Mouse (Mus musculus) gastrocnemius, postnatal 10 days (tissue): Measurements from ENCODE around the gene Ddx17. TPM values are rescaled to one million over a fixed set of nuclear protein-coding genes. Genes with fewer than 3 reads are reported as not detected.

Experiments used
- DNase-seq: peaks from one replicate; pipeline ENCODE4 v3.0.0; 2021; ENCODE audit warnings: mixed read lengths
- long read RNA-seq, 2 experiments: library from polyadenylated mRNA; stranded (forward); transcript quantifications; one replicate each; pipeline ENCODE4 v2.0.0; 2021
- total RNA-seq, 2 experiments: library from RNA; stranded (reverse); gene quantifications; 2 replicates each; pipeline ENCODE4 v1.2.3; 2021

Gene Ddx17
- total RNA-seq = 100 to 1,000 TPM in 1 of 2 experiments, 10 to 100 TPM in 1; 94.8 to 163 TPM
- long read RNA-seq, experiment 1, full-length matches to known transcripts = 3 of 14 reads
- long read RNA-seq, experiment 1, partial matches to known transcripts = 3 of 14 reads
- long read RNA-seq, experiment 1, other reads (novel, unspliced or antisense) = 8 of 14 reads
- long read RNA-seq, experiment 2, full-length matches to known transcripts = 1 of 15 reads
- long read RNA-seq, experiment 2, partial matches to known transcripts = 2 of 15 reads
- long read RNA-seq, experiment 2, other reads (novel, unspliced or antisense) = 12 of 15 reads

DNA sequence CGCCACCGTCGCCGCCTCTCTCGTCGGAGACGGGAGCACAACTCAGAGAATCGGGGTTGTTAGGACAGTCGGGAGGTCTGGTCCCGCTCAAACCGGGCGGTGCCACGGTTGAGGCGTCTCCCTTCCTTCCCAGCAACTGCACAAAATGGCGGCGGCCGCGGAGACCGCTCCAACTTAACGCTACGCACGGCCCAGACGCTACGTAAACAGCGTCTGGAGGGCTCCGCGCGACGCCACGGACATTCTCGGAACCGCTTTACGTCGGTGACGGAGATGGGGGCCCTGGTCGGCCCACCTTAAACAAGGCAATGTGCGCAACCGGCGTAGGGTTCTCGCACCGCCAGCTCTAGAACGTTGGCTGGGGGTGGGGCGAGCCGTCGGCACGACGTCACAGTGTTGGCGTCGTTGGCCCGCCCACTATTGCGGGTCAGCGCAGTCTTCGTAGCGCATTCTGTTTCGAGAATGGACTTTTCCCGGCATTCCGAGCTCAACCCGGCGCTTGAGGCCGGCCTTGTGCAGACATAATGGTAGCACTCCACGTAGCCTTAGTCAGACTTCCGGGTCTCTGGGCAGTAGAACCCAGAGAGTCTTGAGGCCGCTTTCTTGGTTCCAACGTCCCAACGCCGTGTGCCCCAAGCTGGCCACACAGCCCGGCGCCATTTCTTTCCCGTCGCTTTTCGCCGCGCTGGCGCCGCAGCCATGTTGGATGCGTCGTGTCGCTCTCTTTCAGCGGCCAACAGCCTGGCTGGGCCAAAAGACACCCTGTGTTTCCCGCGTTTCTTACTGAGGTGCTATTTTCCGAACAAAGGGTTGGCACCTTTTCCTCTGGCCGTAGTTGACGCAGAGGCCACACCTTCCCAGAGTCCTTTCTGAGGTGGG is at the start of gene Ddx17:
Ddx17 (minus strand) TSS at position 332 of the 879 bp plus-strand sequence.
- DNase-seq = peak; percentile 98

DNA sequence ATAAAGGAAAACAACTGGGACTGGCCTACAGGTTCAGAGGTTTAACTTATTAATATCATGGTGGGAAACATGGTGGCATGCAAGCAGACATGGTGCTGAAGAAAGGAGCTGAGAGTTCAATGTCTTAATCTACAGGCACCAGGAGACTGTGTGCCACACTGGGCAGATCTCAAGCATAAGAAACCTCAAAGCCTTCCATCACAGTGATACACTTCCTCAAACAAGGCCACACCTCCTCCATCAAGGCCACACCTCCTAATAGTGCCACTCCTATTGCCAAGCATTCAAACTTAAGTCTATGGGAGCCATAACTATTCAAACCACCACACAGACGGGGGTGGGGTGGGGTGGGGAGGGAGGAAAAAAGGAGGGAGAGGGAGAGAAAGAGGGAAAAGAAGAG is 35.0 kb upstream of the Ddx17 start:
- no peak for DNase-seq

DNA sequence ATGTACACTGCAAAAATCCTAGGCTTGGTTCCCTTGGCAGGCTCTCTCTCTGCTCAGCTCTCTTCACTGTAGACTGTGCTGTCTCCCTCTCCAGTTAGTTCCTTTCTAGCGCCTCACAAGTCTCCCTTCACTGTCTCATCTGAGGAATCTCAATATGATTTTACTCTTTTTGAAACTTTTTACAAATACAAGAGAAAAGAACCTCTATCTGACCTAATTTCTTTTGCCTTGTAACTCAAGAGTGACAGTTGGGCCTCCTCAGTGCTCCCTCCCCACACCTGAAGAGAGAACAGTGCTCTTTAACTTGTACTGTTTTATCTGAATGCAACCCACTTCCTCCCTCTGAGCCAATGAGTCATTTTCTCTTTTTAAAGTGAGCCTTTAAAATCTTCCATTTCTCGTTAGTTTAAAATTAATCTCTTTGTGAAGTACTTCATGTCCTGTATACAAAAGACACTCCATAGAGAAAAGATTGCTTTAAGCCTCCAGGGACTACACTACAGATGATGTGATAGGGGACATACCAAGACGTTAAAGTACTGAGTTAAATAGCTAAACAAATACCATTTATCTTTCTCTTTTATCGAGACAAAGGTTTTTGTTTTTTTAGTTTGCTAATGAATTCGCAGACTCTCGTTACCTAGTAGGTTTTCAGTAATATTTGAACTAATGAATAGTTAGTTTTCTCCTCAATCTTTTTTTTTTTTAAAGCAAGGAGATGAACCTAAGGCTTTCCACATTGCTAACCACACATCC is 31.3 kb upstream of the Ddx17 start:
- DNase-seq = no peak

DNA sequence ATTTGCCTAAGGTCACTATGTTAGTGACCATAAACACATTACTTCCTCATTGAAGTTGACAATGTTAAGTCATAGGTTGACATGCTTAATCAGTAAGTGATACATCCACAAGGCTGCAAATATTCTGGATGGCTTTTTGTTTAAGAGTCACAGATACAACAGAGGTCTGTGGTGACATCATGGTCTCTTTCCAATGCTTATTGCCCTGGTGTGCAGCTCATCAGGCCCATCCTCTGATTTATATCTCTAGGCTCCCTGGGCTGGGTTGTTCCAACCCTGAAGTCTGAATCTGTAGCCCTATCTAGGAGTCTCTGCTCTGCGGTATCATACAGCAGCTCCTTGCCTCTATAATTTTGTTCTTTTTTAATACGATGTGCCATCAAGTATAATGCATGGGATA is 30.4 kb upstream of the Ddx17 start:
- DNase-seq = no peak

DNA sequence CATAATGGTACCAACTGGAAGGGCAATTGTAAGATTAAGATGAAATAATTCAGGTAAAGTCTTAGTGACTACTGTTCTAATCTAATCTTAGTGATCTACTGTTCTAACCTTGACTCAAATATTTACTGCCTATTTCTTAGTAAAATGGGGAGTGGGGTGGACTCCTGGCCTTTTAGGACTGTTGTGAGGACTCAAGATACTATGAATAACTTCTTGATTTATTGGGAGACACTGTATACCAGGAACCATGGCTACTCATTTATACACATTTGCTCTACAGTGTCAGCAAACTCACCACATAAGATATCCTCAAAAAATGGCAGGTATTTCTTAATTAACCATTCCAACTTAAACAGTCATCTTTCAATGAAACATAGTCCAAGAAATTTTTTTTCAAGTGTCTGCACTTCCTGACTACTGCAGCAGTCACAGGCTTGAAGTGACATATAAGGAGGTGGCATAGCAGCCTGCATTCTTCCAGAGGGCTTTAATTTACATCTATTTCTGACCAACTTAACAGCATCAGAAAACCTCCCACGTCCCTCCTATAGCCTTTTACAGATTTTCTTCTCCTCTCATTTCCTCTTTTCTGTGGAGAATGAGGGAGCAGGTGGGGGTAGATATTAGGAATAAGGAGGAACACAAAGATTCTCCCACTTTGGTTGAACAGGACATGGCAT is 29.1 kb upstream of the Ddx17 start:
- DNase-seq = no peak

DNA sequence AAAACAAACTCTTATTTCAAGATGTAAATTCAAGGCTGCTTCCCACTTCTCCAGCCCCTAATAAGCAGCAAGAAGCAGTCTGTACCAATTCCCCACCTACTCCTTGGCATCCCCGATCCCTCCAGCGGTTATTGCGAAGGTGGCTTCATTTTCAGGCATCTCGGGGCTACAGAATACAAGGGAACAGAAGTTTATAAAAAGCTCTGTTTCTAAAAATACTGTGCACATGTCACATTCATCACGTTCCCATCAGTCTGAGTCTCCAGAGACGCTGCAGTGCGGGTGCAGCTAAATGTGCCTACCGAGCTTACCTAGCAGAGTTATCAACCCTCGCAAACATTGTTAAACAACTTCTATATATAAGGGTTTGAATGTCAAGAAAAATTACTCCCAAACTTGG is 15.9 kb upstream of the Ddx17 start:
- no peak for DNase-seq

DNA sequence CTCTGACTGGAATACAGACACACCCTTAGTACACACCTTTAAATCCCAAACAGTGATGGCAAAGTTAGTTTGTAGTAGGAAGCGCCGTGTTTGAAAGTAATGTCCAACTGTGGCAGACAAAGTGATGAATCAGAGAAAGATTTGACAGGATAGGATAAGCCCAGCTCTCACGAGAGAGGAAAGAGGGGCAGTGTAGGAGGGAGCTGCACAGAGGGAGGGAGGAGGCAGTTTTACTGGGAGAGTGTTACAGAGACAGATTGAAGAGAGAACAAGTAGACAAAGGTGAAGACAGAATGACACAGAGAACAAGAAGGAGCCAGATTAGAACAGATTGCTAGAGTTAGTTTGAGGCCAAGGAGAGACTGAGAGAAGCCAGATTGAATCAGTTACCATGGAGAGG is 13.1 kb upstream of the Ddx17 start:
- DNase-seq = no peak

DNA sequence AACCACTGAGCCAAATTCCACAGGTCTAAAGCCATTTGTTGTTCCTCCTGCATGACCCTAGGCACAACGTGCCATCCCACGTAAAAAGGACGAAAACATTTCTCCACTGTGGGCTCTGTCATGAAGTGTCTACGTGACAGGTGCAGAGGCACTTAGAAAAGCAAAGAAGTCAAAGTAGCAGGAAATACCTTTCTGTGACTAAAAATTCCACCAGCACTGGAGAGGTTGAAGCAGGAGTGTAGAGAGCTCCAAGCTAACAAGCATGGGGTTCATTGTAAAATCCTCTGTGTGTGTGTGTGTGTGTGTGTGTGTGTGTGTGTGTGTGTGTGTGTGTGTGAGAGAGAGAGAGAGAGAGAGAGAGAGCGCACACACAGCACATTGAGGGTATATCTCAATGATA is 6.0 kb upstream of the Ddx17 start:
- no peak for DNase-seq

DNA sequence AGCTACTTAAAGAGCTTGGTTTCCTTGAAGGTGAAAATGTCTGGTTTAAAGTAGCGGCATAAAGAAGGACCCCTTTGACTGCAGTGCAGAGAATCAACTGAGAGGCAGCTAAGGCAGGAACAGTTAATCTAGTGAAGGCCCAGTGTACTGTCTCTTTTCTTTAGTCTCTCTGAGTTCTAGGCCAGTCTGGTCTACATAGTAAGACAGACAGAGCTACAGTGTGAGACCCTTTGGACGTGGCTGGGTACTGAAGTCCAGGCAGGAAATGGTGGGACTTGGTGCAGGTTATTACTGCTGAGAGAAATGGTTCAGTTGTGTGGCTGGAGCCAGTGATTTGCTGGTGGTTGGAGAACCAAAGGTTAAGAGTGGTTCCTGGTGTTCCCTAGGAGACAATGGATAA is 1.7 kb upstream of the Ddx17 start:
- no peak for DNase-seq

DNA sequence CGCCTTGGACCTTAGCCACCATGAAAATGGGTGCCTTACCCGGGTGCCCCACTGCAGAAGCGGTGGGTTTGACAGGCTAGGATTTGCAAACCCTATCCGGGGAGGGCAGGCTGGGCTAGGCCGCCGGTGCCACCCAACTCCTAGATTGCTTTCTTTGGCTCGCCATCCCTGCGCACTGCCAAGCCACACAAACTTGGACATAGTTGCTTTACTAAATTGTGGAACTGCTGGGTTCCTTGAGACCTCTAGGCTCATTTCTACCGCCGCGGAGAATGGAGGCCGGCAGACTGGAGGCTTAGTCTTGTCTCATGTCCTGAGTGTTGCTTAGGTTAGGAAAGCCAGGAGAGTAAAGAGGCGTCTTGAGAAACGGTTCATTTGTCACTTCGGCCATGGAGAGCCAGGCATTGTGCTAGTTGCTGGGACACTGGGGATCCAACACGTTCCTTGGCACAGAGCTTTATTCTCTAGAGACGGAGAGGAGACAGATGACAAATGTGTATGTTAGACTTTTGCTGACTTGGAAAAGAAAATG is 814 bp upstream of the Ddx17 start:
- no peak for DNase-seq

DNA sequence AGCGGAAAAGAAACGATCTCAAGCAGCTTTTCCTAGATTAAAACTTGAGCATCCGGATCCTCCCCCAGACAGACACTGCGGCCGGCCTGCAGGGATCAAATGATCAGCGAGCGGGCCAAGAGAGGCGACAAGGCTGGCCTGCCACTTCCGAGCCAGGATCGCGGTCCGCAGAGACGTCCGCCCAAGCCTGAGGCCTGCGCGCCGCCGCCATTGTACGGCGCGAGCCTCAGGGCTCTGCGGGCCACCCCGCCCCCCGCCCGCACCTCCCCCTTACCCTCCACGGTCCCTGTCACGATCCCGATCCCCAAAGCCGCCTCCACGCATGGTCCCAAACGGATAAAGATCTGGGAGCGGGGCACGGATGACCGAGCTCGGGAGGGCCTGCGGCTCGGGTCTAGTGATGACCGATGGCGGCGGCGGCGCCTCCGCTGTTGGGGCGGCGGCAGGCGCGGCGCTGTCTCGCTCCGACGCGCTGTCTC is 581 bp downstream of the Ddx17 start:
- peak; percentile 82 for DNase-seq

DNA sequence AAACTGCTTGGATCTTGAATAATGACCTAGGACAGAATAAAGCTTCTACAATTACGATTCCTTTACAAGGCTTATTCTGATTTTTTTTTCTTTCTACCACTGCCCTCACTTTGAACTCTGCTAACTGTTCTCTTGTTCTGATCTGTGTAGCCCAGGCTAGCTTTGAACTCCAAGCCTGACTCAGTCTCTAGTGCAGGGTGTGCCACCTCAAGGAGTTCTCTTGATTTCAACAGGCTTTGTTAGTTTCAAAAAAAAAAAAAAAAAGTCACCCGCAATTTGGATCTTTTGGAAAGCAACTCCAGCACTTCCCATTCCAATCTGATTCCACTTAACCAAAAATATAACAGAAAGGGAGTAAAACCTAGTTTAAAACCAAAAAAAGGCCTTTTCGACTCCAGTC is 1.0 kb downstream of the Ddx17 start:
- no peak for DNase-seq

DNA sequence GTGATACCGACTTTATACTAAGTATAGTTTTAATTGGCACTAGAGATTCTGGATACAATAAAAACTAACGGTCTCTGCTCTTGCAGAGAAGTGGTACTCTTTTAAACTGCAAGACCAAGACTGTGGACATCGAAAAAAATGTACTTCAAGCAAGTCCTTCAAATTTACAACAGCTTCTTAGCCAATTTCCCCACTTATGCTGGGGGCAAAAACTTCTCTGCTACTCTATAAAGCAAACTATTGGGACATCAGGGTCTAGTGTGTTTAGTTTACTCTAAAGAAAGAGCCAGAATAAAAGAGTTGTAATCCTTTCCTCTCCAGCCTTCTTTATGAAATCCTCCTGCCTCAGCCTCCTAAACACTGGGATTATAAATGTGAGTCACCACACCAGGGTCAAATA is 2.6 kb downstream of the Ddx17 start:
- no peak for DNase-seq

DNA sequence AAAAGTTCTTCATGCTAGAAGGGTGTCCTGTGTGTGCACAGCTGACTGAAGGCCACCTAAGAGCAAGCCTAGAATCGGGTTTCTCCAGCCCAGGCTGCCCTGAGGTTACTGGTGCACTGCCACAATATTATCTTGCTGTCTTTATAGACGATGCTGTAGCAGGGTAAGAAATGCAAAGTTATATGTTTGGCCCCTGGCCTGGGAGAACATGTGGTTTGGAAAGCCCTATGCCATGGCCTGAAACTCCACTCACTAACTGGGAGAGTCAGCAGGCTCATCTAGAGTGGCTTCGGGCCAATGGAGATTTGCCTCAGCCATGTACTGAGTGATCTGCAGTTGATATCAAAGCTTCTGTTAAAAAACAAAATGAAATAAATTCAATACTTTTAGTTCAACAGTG is 12.7 kb downstream of the Ddx17 start:
- DNase-seq = no peak

DNA sequence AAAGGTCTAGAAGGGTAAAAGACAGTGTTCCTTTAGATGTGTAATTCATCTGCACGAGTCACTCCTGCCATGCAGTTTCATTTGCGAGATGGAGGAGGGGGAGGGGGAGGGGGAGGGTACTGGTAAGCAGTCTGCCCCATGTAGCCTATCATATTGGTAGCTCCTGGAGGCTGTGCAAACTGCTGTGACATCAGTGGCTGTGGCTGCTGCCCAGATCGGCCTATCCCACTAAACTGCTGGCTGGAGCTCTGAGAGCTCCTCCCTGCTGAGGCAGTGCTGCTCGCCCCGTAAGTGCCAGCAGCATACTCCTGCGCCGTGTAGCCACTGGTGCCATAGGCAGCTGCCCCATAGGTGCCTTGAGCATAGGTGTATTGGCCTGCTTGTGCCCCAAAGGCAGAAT is 16.6 kb downstream of the Ddx17 start:
- no peak for DNase-seq

DNA sequence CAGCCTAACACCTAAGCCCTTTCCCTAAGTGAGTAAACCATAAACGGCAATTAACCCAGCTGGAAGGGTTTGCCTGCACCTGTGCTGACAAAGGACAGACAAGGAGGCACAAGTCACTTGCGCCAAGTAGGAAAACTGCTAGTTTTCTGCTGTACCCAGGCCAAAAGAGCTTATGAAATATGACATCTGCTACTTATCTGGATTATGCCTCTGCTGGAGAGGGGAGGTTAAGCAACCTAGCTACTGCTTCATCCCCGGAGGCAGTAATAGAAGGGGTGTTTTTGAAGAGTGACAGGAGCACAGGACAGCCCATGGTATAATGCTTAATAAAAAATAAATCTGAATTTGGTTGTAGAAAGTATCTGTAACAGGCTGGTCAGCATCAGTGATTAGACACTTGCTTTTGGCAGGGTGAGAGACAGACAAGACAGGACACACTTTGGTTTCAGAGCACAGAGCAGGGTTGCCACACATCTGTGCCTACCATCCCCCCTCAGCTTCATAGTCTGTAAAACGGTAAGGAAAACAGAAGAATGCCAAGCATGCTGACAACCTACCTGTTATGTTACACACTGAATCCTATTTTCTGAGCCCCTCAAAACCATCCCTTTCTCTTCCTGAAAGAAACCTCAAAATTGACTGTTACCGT is 18.4 kb downstream of the Ddx17 start:
- no peak for DNase-seq

DNA sequence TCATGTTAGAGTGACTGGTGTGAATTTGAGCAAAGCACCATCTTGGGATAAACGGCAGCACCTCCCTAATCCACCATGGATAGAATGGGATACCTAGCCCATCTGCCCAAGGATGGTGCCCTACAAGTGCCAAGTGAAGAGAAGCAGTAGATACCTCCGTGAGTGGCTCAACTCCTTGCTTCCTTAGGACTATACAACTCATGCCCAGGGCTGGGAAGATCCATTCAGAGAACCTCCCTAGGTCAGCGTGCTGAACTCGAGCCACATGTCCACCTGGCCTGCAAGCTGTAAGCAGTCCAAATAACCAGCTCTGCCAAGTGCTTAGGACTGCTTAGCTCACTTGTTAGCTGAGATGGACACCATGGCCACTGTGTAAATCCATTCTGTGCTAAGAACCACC is 19.3 kb downstream of the Ddx17 start:
- no peak for DNase-seq

DNA sequence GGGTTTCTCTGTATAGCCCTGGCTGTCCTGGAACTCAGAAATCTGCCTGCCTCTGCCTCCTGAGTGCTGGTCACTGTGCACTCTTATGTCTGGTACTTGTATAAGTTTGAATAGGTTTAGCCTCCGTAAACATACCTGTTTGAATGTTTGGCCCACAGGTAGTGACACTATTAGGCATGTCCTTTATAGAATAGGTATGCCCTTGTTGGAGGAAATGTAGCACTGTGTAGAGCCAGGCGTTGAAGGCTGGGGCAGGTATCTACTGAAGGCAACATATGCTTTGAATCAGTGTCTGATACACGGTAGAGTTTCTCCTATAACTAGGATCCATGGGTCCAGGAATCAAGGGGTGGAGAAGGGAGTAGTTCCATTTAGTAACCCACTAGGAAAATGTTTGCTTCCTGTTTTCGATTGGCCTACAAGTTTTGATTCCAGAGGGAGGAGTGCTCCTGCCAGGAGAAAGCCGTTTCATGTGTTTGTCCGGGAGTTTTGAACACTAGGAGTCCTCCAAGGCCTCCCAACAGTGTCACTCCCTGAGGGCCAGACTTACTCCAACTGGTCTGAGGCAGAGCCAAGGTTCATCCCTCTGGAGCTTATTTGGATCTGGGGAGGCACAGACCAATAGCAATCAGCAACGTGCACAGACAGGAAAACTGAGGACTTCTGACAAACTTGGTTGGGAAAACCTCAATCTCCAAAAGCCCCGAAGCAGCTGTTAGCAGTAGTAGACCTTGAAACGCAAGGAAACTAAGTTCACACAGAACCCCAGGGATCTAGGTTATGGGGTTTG is 20.4 kb downstream of the Ddx17 start:
- no peak for DNase-seq

DNA sequence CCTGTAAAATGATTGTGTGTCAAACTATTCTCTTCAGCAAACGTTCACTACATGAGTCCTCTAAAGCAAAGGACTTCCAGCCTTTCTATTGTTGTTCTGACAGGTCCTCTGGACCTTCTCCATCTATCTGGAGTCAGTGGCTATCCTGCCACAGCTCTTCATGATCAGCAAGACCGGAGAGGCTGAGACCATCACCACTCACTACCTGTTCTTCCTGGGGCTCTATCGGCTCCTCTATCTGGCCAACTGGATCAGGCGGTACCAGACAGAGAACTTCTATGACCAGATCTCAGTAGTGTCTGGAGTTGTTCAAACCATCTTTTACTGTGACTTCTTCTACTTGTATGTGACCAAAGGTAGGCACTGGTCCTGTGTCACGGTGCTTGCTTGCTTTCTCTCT is 21.0 kb downstream of the Ddx17 start:
- DNase-seq = no peak

DNA sequence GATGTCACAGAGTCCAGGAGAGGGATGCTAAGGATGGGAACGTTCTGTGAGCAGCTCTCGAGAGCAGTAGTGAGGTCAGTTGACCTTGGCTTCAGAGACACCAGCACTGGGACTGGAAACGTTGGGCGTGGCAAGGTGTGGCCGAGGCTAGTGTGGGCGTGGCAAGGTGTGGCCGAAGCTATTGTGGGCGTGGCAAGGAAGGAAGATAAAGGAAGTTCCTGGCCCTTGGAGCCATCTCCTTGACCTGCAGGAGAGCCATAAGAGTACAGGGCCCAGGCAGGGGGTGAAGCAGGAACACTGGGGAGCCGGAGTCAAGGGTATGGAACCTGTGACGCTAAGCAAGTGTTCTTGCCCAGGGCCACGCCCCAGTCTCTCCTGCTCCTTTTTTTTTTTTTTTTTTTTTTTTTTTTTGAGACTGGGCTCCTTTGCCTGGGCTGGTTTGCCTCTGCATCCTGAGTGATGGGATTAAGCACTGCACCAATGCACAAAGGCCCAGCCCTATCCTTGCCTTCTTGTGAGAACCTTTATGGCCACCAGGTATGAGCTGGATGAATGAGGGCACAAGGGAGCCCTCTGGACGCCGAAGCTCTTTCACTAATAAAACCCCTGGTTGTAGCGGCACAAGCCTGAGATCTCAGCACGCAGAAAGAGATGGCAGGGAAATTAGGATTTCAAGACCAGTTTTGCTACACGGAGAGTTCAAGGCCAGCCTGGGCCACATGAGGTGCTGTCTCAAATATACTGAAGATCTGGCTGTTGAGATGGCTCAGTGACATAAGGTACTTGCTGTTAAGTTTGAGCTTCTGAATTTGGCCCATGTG is 26.9 kb downstream of the Ddx17 start:
- DNase-seq = no peak
